Mouse (Mus musculus) kidney, adult 11 months (tissue): Measurements from ENCODE around the gene Lrrc4.

Experiments used
- DNase-seq: peaks from one replicate; pipeline ENCODE4 v3.0.0; 2022

The Lrrc4 gene

GRCm38 (mm10) chr6:28853654-28854053 lies 22.1 kb upstream of the Lrrc4 start:
- DNase-seq, result no peak

- no peak for DNase-seq
These were observed 21.6 kb upstream of the Lrrc4 start for GRCm38 (mm10) chr6:28853164-28853563.

GRCm38 (mm10) chr6:28852342-28852741 lies 20.8 kb upstream of the Lrrc4 start:
- DNase-seq, result no peak

DNA sequence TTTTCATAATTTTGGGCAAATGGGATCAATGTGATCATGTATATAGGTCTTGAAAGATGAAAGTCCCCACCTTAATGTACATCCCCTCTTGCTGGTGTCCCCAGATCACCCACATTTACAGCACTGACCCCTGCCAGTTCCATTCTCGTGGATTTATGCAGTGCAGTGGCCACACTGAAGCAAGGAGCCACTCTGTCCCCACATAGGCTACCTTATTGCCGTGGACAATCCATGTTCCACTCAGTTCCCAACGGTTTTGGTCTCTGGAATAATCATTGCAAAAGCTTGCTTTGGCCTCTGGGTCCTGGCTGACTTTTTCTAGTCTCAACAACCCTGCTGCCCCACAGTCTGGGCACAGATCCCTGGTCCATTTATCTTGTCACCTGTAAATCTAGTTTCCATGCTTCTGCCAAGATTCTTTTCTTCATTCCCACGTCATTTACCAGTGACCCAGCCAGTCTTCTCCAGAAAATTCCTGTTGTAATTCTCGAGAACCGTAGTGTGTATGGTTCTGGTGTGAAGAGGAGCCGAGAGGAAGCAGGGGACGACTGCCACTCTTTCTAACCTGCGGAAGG lies 18.9 kb upstream of the Lrrc4 start:
- DNase-seq, result no peak

- no peak for DNase-seq
These were observed 17.8 kb upstream of the Lrrc4 start for GRCm38 (mm10) chr6:28849317-28849716.

DNA sequence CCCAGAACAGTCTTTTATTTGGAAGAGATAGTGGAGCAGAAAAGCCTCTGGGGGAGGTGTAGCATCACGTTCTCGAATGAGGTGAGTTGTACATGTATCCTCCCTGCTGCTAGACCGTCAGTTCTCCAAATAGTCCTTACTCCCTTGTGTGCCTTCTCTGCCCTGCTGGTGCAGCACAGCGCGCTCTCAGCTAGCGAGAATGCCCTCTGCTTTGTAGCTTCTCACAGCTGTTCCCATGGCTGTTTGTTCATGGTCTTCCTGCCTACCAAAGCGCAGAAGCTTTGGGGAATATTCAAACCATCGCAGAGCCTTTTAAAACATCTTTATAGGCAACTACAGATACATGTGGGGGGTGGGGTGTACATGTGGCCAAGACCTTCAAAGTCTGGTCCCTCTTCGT lies 17.3 kb upstream of the Lrrc4 start:
- no peak for DNase-seq

GRCm38 (mm10) chr6:28848285-28848794 lies 16.8 kb upstream of the Lrrc4 start:
- no peak for DNase-seq

DNA sequence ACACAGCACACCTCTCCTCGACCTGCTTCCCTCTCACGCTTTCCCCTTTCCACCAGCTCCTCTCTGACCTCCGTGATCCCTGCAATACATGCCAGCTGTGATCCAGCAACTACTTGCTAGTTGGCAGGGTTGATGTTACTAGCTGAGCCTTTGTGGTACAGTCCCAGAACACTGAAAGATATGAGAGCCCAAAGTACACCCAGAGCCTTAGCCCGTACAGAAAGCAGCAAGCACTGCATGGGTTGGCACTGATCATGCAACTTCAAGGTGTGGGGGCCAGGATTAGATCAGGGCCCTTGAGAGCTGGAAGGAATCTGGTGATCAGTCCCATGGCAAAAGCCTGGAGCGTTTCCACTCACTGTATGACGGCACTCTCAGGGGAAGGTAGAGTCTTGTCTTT lies 16.1 kb upstream of the Lrrc4 start:
- DNase-seq, result no peak

GRCm38 (mm10) chr6:28845610-28846009 lies 14.1 kb upstream of the Lrrc4 start:
- no peak for DNase-seq

DNA sequence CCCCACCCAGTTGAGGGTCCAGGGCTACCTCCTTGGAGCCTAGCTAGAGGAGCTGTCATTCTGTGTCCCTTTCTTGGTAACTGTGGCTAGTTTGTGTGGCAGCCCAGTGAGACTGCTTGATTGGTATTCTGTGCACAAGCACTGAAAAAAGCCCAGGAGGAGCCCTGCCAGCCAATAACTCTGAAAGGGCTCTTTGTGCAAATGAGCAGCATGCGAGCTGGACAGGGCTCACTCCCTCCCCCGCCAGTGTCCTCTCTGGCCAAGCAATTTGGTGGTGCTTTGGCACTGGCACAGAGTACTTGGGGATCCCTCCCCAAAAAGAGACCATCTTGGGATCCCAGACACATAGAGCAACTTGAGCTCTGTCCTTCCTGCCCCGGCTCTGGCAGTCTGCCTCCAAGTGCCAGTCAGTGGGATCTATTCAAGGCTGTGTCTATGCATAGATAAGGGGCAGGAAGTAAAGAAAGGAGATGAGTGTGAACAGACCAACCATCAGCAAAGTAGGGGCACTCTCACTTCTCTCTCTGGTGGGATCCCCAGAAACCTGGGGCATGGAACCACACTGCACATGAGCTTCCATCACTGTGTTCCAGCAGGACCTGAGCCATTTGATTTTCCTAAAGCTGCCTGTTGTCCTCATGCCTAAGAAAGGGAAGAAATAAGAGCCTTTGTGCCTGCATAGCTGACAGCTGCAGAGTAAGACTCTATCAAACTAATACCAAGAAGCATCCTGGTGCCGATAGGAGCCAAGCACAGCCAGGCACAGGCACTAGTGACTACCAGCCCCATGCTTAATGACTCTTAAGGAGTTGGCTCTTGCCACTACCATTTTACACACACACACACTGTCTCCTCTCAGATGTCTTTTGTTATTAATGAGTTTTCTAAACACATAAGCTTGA lies 11.1 kb upstream of the Lrrc4 start:
- DNase-seq, result no peak

DNA sequence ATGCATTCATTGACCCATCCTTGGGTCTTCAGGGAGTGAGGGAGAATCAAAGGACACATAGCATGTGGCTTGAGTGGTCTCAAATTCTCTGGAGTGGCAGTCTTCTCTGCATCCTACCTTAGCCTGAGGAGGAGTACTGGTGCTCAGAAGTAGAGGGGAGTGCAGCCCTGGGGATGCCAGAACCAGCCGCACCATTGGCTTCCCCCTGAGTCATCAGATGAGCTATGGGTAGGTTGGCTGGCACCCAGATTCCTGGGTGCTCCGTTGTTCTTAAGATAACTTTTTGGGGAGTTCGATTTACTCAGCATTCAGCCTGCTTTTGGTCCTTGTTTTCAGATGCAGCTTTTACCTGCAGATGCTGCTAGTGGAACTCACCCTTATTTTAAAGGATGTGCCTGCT lies 10.0 kb upstream of the Lrrc4 start:
- no peak for DNase-seq

- no peak for DNase-seq
These were observed 5.1 kb upstream of the Lrrc4 start for GRCm38 (mm10) chr6:28836600-28836999.

DNA sequence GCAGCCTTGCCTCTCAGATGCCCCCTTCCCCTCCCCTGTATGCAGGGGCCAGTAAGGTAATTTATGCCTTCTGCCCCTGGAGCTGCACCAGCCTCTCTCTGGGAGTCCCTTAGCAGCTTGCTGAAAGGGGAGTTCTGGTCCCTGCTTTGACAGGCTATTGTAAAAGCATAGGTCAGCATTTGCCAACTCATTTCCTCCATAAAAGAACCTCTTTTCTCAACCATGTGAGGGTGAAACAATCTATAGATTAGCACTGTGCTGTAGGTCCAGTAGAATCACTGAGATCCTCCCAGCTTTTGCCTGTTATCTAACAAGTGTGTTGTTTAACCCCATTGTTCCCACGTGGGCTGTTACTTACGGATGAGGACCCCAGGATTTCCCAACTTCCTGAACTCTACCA lies 2.5 kb upstream of the Lrrc4 start:
- DNase-seq, result no peak

- no peak for DNase-seq
These were observed 1.9 kb upstream of the Lrrc4 start for GRCm38 (mm10) chr6:28833380-28833822.

DNA sequence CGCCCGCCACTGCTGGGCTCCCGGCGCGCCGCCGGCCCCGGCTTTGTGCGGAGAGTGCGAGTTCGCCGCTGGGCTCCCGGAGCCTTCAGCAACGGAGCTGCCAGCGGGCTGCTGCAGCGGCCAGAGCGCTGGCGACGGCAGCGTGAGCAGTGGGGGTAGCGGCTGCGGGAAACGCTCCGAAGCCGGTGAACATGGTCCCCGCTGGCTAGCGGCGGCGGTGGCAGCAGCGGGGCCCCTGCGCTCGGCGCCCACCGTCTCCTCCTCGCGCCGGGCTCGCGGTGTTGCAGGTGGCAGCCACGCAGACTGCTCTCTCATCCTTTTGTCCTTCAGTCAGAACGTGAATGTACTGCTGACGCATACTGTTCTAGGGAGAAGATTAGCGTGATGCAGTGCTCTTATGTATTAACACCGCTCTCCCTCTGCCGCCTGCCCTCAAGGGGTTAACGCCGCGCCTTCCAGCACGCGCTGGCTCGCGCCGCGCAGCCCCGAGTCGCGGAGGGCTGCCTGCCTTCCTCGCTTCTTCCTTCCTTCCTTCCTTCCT lies 1.3 kb upstream of the Lrrc4 start:
- no peak for DNase-seq

GRCm38 (mm10) chr6:28831854-28832750 lies 555 bp upstream of the Lrrc4 start:
- DNase-seq, result no peak

DNA sequence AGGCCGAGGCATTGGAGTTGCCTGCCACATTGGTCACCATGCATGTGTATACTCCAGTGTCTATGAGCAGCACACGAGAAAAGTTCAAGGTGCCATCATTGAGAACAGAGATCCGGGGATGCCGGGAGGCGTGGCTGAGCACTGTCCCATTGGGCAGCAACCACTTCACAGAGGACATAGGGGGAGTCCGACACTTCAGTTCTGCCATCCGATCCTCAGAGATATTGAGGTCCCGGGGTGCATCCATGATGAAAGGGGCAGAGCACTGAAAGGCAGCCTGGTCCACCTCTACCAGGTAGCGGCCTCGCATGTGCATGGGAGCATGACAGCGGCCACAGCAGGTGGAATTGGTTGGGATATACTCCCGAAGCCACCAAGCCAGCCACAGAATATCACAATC lies 1.2 kb downstream of the Lrrc4 start:
- DNase-seq, result no peak

GRCm38 (mm10) chr6:28828593-28828992 lies 3.0 kb downstream of the Lrrc4 start:
- no peak for DNase-seq

GRCm38 (mm10) chr6:28827565-28827964 lies 4.0 kb downstream of the Lrrc4 start:
- DNase-seq, result no peak

- DNase-seq, result no peak
These were observed 4.7 kb downstream of the Lrrc4 start for GRCm38 (mm10) chr6:28826689-28827389.

- DNase-seq, result no peak
These were observed 5.7 kb downstream of the Lrrc4 start for GRCm38 (mm10) chr6:28825894-28826293.

GRCm38 (mm10) chr6:28823802-28824201 lies 7.7 kb downstream of the Lrrc4 start:
- no peak for DNase-seq
